Mouse (Mus musculus) kidney, postnatal 0 days (tissue): Measurements from ENCODE around the gene Armcx6. TPM values are rescaled to one million over a fixed set of nuclear protein-coding genes. Genes with fewer than 3 reads are reported as not detected.
A peak's percentile ranks its signal among the peaks of the same experiment; 100 is the strongest.

Source experiments
- ATAC-seq: fragments of 200-750 bp; cut with Nextera tagmentation; replicated peaks from 2 replicates; pipeline ENCODE4 v1.8.0; 2017; ENCODE audit warnings: low read depth, moderate number of reproducible peaks, moderate TSS enrichment, moderate library complexity; ENCODE audit not compliant: low FRiP score
- DNase-seq: peaks from one replicate; pipeline ENCODE4 v3.0.0-alpha.2; 2016; ENCODE audit warnings: low spot score
- H3K27ac ChIP-seq: fragments of 300-500 bp; sonication (generic); 2 replicates; pipeline ENCODE4 v1.5.1; 2014; ENCODE audit warnings: mild to moderate bottlenecking
- H3K27me3 ChIP-seq: fragments of 300-500 bp; sonication (generic); 2 replicates; pipeline ENCODE4 v1.6.1; 2014; ENCODE audit warnings: low read length, mixed read lengths; ENCODE audit not compliant: insufficient read depth
- H3K36me3 ChIP-seq: fragments of 300-500 bp; sonication (generic); 2 replicates; pipeline ENCODE4 v1.6.1; 2014; ENCODE audit warnings: low read length, mixed read lengths; ENCODE audit not compliant: insufficient read depth
- H3K4me1 ChIP-seq: fragments of 300-500 bp; sonication (generic); replicated peaks from 2 replicates; pipeline ENCODE4 v1.6.1; 2014; ENCODE audit warnings: antibody characterized with exemption, low read length, mixed read lengths; ENCODE audit not compliant: insufficient read depth
- H3K4me2 ChIP-seq: fragments of 300-500 bp; sonication (generic); 2 replicates; pipeline ENCODE4 v1.6.1; 2014; ENCODE audit warnings: mild to moderate bottlenecking, low read length, moderate library complexity, mixed read lengths
- H3K4me3 ChIP-seq: fragments of 300-500 bp; sonication (generic); replicated peaks from 2 replicates; pipeline ENCODE4 v1.5.1; 2014; ENCODE audit warnings: low read depth, low read length
- H3K9ac ChIP-seq: fragments of 300-500 bp; sonication (generic); 2 replicates; pipeline ENCODE4 v1.6.1; 2014; ENCODE audit warnings: low read depth, low read length
- H3K9me3 ChIP-seq: fragments of 300-500 bp; sonication (generic); replicated peaks from 2 replicates; pipeline ENCODE4 v1.6.1; 2016; ENCODE audit warnings: low read length, inconsistent platforms, mixed read lengths
- CTCF ChIP-seq: IDR thresholded peaks from 2 replicates; pipeline ENCODE4 v1.5.1; 2016; ENCODE audit warnings: antibody characterized with exemption, low read depth, mild to moderate bottlenecking, moderate library complexity
- WGBS: fragments of 180-500 bp; shearing (Covaris S2); extraction: QIAGEN DNeasy Blood & Tissue Kit; methylation state at CpG from one replicate; pipeline ENCODE4 v1.1.7; 2014; 5-methylcytosine and 5-hydroxymethylcytosine counted together
- microRNA-seq: library from miRNA; unstranded; fragments of <30 nt; microRNA quantifications from one replicate; pipeline ENCODE4, GENCODE M21; 2016
- polyA plus RNA-seq: library from polyadenylated mRNA; unstranded; fragments of >200 nt; fragmentation: Nextera tagmentation; extraction: Ambion mirVana; gene quantifications from 2 replicates; pipeline ENCODE4 v1.2.1, GENCODE M21; 2015

Armcx6 gene
- polyA plus RNA-seq, 1 experiment from 2014 or later = 15.2 TPM

DNA sequence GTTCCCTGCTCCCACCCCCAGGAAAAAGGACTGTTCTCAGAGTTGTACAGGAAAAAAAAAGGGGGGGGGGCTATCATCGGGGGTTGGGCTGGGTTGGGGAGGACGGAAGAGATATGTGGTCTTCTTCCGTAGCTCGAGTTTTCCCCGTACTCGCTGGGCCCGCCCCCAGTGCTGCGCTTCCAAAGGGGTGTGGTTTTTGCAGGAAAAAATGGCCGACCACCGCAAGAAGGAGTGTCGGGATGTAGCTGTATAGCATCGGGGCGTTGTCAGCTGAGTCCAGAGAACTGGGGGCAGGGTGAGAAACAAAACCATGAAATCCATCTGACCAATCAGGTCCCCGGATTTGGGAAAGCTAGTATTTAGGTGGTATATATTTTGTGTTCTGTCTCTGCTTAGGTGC is 32.7 kb downstream of the Armcx6 start:
- DNase-seq (peak; percentile 83), ATAC-seq (peak; percentile 90)
- TF ChIP-seq CTCF = no peak
- peak overlapping the region; percentile 50 for H3K4me3 ChIP-seq
- peak overlapping the region; percentile 60 for H3K4me2 ChIP-seq
- H3K4me1 ChIP-seq = no peaks in the 10 kb centered on the region
- H3K9ac ChIP-seq = peak overlapping the region; percentile 53
- H3K27ac ChIP-seq = peak overlapping the region; percentile 83
- H3K9me3 ChIP-seq = no peaks in the 10 kb centered on the region
- 27% methylated on average over 14 of the region's 14 CpGs for WGBS
- 0 out of 2 replicates have a peak, but pooled peaks cover 4% of the 10 kb centered on the region for H3K36me3 ChIP-seq
- H3K27me3 ChIP-seq = no peaks in the 10 kb centered on the region

DNA sequence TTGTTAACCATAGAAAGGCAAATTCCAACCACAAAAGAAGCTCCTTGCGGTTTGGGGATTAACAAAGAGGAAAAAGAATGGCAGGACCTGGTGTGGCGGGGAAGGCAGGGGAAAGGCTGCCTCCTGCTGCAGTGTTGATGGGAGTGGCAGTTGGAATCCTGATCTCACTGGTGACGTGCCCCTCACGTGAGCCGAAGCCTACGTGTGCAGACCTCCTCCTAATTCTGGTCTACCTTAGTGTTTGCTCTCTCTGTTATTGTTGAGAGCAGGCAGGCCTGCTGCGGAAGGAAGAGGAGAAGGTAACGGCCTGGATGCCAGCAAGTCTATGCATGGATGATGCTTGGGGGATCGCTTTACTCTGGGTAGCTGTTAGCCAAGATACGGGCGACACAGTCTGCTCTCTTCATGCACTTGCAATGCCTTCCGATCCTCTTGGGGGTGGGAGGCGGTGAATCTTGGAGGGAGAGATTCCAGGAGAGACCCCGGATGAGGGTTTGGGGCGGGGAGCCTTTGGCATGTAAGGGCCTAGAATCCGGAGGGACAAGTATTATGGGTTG is 33.4 kb downstream of the Armcx6 start, which contains the start of gene Armcx1:
Gene Armcx1 (plus strand): TSS at position 212 of the 557 bp plus-strand sequence.
- H3K9me3 ChIP-seq = no peaks in the 10 kb centered on the region
- 17% methylated on average over 16 of the region's 16 CpGs for WGBS
- no peaks in the 10 kb centered on the region for H3K27me3 ChIP-seq
- ATAC-seq = peak; percentile 93
- peak; percentile 84 for DNase-seq
- 0 out of 2 replicates have a peak, but pooled peaks cover 4% of the 10 kb centered on the region for H3K36me3 ChIP-seq
- peak within 1 kb of the TSS; percentile 83 for H3K27ac ChIP-seq
- peak within 1 kb of the TSS; percentile 53 for H3K9ac ChIP-seq
- H3K4me2 ChIP-seq = peak within 1 kb of the TSS; percentile 60
- H3K4me1 ChIP-seq = no peaks in the 10 kb centered on the region
- peak; percentile 28; the same call in 1 of the 2 replicates for TF ChIP-seq CTCF
- peak within 1 kb of the TSS; percentile 50 for H3K4me3 ChIP-seq

DNA sequence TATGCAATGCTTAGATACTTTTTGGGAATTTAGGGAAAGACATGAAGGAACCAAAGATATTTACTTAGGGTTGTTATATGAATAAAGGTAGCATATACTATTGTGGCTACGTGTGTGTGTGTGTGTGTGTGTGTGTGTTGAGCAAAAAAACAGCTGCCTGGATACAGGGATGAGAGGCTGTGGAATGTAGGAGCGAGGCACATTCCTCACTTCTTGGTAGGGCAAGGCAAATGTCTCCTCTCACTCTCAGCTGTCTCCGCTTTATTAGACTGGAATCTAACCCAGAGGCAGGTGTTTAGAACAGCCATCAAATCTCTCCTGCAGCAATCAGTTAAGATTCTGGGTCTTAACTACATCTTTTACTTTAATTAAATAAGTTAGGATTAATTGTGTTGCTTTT is 34.4 kb downstream of the Armcx6 start:
- Histone ChIP-seq H3K9ac (no peak overlapping the region), H3K4me1 (no peaks in the 10 kb centered on the region), H3K27me3 (no peaks in the 10 kb centered on the region), H3K4me3 (no peak overlapping the region), H3K36me3 (0 out of 2 replicates have a peak, but pooled peaks cover 4% of the 10 kb centered on the region), H3K4me2 (no peak overlapping the region), H3K27ac (no peak overlapping the region), H3K9me3 (no peaks in the 10 kb centered on the region)
- no peak for ATAC-seq
- no peak for TF ChIP-seq CTCF
- DNase-seq = no peak
- WGBS = 41% methylated on average over 3 of the region's 3 CpGs

Small RNA genes within 50 kb of the gene (microRNA-seq; reads per million reads assigned to microRNA genes)
- gene Mir7093 = not detected

Other genes starting within 250 kb of the Armcx6 start
- 99.1 and 106 TPM in 2 replicates for gene Timm8a1, start 209.6 kb downstream of the Armcx6 start, polyA plus RNA-seq
- gene Btk, start 167.8 kb downstream of the Armcx6 start, polyA plus RNA-seq = 0.47 and 0.79 TPM in 2 replicates
- gene Rpl36a, start 165.8 kb downstream of the Armcx6 start, polyA plus RNA-seq = 527 and 613 TPM in 2 replicates
- gene Gla, start 150.3 kb downstream of the Armcx6 start, polyA plus RNA-seq = 4.8 and 5.2 TPM in 2 replicates
- gene Hnrnph2, start 150.2 kb downstream of the Armcx6 start, polyA plus RNA-seq = 125 and 131 TPM in 2 replicates
- 3.4 and 3.5 TPM in 2 replicates for gene Armcx4, start 64.9 kb downstream of the Armcx6 start, polyA plus RNA-seq
- gene Armcx1, start 33.5 kb downstream of the Armcx6 start, polyA plus RNA-seq = 34.1 and 34.7 TPM in 2 replicates
- 48.9 and 53.4 TPM in 2 replicates for gene Armcx3, start 5.2 kb upstream of the Armcx6 start, polyA plus RNA-seq
- 43.2 and 47.5 TPM in 2 replicates for gene Armcx2, start 57.8 kb upstream of the Armcx6 start, polyA plus RNA-seq
- 0.25 and 0.33 TPM in 2 replicates for gene Nxf2, start 213.3 kb upstream of the Armcx6 start, polyA plus RNA-seq